Mouse (Mus musculus): ENCODE measurements around the gene Spata2. TPM values are rescaled to one million over a fixed set of nuclear protein-coding genes. Genes with fewer than 3 reads are reported as not detected.

Spata2 gene
- polyA plus RNA-seq, 1 experiment from 2014 or later, result 15.7 TPM

GRCm38 (mm10) chr2:167487994-167488393 is 4.7 kb downstream of the Spata2 start:
- Histone ChIP-seq H3K36me3 (peaks cover 18% of the 10 kb centered on the region), H3K27ac (no peak overlapping the region), H3K27me3 (no peaks in the 10 kb centered on the region), H3K4me1 (peaks cover 19% of the 10 kb centered on the region), H3K9ac (no peak overlapping the region), H3K9me3 (no peaks in the 10 kb centered on the region), H3K4me3 (no peak overlapping the region), H3K4me2 (no peak overlapping the region)
- ATAC-seq (ENCODE audit: borderline replicate concordance, extremely low read depth, low FRiP score, low TSS enrichment), result no peak
- WGBS, result 84% methylated on average over 6 of the region's 6 CpGs

DNA sequence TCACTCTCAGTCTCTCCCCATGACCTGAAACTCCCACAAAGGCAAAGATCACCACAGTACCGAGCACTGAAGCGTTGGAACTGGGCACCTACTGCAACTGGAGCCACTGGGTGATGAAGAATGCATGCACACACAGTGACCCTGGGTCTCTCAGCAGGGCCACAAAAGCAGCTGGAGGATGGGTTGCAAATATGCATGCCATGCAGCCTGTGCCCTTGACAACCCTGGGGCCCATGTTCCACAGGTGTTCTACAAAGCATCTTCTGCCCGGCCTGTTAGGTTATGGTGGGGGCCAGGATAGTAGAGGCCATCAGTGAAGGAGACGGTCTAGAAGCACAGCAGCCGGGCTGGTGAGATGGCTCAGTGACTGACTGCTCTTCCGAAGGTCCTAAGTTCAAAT is 5.1 kb downstream of the Spata2 start:
- Histone ChIP-seq H3K36me3 (peaks cover 23% of the 10 kb centered on the region), H3K4me3 (no peak overlapping the region), H3K4me2 (no peak overlapping the region), H3K4me1 (peaks cover 19% of the 10 kb centered on the region), H3K27ac (no peak overlapping the region), H3K27me3 (no peaks in the 10 kb centered on the region), H3K9ac (no peak overlapping the region), H3K9me3 (no peaks in the 10 kb centered on the region)
- WGBS, result 90% methylated on average over 6 of the region's 6 CpGs
- no peak for ATAC-seq (ENCODE audit: borderline replicate concordance, extremely low read depth, low FRiP score, low TSS enrichment)

DNA sequence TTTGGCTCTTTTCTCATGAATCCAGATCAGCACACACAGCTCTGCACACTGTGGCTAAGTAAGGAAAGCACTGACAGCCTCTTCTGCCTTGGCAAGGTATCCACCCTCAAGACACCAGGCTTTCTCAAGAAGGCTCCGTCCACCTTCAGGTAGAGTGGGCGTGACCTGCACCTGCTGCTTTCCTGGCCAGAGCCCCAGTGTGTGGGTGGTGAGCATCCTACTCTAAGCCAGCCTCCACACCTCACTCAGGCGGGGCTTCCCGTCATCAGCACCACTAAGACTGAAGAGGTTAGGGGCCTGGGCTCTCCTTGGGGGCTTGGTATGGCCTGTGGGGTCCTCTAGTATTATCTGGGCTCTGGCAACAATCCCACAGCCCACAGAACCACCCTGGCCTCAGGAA is 6.1 kb downstream of the Spata2 start:
- no peak for ATAC-seq (ENCODE audit: borderline replicate concordance, extremely low read depth, low FRiP score, low TSS enrichment)
- 75% methylated on average over 4 of the region's 4 CpGs for WGBS
- peaks cover 13% of the 10 kb centered on the region for H3K4me1 ChIP-seq
- H3K9ac ChIP-seq, result no peak overlapping the region
- no peak overlapping the region for H3K4me3 ChIP-seq
- H3K27ac ChIP-seq, result no peak overlapping the region
- no peak overlapping the region for H3K4me2 ChIP-seq
- no peaks in the 10 kb centered on the region for H3K9me3 ChIP-seq
- no peaks in the 10 kb centered on the region for H3K27me3 ChIP-seq
- peaks cover 24% of the 10 kb centered on the region for H3K36me3 ChIP-seq

GRCm38 (mm10) chr2:167485501-167486377 is 6.9 kb downstream of the Spata2 start:
- peaks cover 24% of the 10 kb centered on the region for H3K36me3 ChIP-seq
- H3K27ac ChIP-seq, result no peak overlapping the region
- no peak overlapping the region for H3K4me3 ChIP-seq
- H3K9me3 ChIP-seq, result no peaks in the 10 kb centered on the region
- no peak for ATAC-seq (ENCODE audit: borderline replicate concordance, extremely low read depth, low FRiP score, low TSS enrichment)
- no peak overlapping the region for H3K4me2 ChIP-seq
- H3K27me3 ChIP-seq, result no peaks in the 10 kb centered on the region
- WGBS, result 80% methylated on average over 7 of the region's 7 CpGs
- no peak overlapping the region for H3K9ac ChIP-seq
- peaks cover 4% of the 10 kb centered on the region; the same call in 1 of the 2 replicates for H3K4me1 ChIP-seq

DNA sequence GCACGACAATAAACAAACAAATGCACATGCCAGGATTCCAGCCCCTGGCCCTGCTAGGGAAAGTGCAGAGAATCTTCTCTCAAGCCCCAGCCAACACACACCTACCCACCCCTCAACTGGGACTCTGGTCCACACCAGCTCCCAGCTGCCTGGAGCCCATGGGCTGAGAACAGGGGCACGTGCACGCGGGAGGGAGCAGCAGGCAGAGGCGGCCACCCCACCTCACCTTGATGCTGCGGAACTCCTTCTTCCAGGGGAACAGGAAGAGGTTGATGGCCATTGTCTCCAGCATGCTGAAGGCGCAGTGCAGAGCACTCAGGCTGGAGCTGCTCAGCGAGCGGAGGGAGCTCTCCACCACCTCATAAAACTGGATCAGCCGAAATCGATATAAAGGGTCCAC is 7.8 kb downstream of the Spata2 start:
- ATAC-seq (ENCODE audit: borderline replicate concordance, extremely low read depth, low FRiP score, low TSS enrichment), result no peak
- Histone ChIP-seq H3K4me3 (no peak overlapping the region), H3K9me3 (no peaks in the 10 kb centered on the region), H3K36me3 (peaks cover 24% of the 10 kb centered on the region), H3K27me3 (no peaks in the 10 kb centered on the region), H3K4me1 (0 out of 2 replicates have a peak, but pooled peaks cover 3% of the 10 kb centered on the region), H3K27ac (no peak overlapping the region), H3K9ac (no peak overlapping the region), H3K4me2 (no peak overlapping the region)
- 85% methylated on average over 11 of the region's 11 CpGs for WGBS

DNA sequence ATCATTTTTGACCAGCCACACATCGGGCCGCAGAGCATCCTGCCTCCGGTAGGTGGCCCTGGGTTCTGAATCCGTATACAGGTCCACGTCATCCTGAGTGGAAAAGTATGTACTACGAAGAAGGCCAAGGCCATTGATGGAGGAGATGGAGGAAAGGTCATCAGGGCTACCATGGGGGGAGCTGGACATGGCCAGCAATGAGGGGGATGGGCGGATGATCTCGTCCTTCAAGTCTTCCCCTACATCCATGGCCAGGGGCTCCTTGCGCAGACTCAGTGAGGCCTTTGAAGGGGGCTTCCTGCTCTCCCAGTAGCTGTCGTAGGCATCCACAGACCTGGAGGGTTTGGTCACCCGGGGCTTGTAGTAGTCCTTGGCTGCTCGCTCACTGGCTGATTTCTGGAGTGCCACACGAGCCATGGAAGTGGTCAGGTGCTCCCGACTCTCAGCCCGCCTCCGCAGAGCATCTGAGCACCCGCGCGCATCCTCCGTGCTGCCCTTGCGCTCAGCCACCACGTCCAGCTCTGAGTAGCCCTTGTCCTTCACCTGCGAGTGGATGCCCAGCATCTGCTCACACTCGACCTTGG is 8.8 kb downstream of the Spata2 start:
- no peaks in the 10 kb centered on the region for H3K27me3 ChIP-seq
- no peak overlapping the region for H3K9ac ChIP-seq
- 0 out of 2 replicates have a peak, but pooled peaks cover 3% of the 10 kb centered on the region for H3K4me1 ChIP-seq
- H3K4me3 ChIP-seq, result no peak overlapping the region
- no peak overlapping the region for H3K27ac ChIP-seq
- 91% methylated on average over 24 of the region's 24 CpGs for WGBS
- no peak for ATAC-seq (ENCODE audit: borderline replicate concordance, extremely low read depth, low FRiP score, low TSS enrichment)
- peaks cover 24% of the 10 kb centered on the region for H3K36me3 ChIP-seq
- H3K9me3 ChIP-seq, result no peaks in the 10 kb centered on the region
- H3K4me2 ChIP-seq, result no peak overlapping the region

DNA sequence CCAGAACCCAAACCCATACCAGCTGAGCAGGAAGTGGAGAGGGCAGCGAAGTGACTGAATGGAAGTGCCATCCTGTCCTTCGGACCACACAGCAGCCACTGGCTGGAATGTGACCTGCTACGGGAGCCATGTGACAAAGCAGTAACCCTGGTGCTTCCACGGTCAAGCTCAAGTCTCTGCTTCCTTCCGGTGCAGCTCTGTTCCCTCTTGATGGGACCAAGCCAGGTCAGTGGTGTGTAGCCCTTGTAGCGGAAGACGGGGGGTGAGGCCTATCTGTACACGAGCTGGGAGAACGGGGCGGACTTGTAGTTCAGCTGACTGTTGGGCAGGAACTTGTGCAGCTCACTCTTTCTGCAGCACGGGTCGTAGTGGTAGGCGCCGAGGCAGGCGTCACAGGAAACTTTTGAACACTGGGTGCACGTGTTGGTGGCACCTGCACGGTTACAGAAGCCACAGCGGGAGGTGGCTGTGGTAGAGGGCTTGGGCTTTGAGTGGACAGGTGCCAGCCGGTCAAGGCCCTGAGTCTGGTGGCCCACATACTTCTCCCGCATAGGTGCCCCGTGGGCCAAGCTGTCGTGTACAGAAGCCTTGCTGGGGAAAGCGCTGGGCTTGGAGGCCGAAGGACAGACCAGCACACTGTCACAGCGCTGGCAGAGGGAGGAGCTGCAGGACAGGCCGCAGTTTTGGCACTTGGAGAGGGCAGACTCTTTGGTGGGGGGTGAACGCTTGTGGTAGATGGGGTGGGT is 9.4 kb downstream of the Spata2 start:
- Histone ChIP-seq H3K4me3 (no peak overlapping the region), H3K9me3 (no peaks in the 10 kb centered on the region), H3K27ac (no peak overlapping the region), H3K9ac (no peak overlapping the region), H3K4me2 (no peak overlapping the region), H3K36me3 (peaks cover 24% of the 10 kb centered on the region), H3K27me3 (no peaks in the 10 kb centered on the region), H3K4me1 (no peaks in the 10 kb centered on the region)
- ATAC-seq (ENCODE audit: borderline replicate concordance, extremely low read depth, low FRiP score, low TSS enrichment), result no peak
- 91% methylated on average over 27 of the region's 27 CpGs for WGBS

GRCm38 (mm10) chr2:167482681-167483080 is 10.0 kb downstream of the Spata2 start:
- no peak for ATAC-seq (ENCODE audit: borderline replicate concordance, extremely low read depth, low FRiP score, low TSS enrichment)
- Histone ChIP-seq H3K4me3 (no peak overlapping the region), H3K27ac (no peak overlapping the region), H3K9ac (no peak overlapping the region), H3K4me1 (no peaks in the 10 kb centered on the region), H3K4me2 (no peak overlapping the region), H3K27me3 (no peaks in the 10 kb centered on the region), H3K36me3 (peaks cover 24% of the 10 kb centered on the region), H3K9me3 (no peaks in the 10 kb centered on the region)
- WGBS, result 91% methylated on average over 4 of the region's 4 CpGs

DNA sequence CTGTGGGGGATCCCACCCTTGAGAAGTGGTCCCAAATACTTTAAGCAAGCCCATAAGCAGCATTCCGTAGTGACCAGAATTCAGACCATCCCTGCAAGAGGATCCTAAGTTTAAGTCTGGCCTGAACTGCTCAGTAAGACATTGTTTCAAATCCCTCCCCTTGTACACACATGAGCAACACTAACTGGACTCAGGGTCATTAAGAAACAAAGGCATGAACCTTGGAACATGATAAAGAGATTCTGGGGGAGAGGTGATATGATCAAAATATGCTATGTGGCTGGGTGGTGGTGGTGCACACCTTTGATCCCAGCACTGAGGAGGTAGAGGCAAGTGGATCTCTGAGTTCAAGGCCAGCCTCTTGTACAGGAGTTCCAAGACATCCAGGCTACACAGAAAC is 13.2 kb downstream of the Spata2 start:
- H3K4me3 ChIP-seq, result no peak overlapping the region
- no peak overlapping the region for H3K27ac ChIP-seq
- H3K9me3 ChIP-seq, result no peaks in the 10 kb centered on the region
- peaks cover 27% of the 10 kb centered on the region for H3K36me3 ChIP-seq
- H3K4me1 ChIP-seq, result peaks cover 15% of the 10 kb centered on the region
- no peak overlapping the region for H3K9ac ChIP-seq
- no peak overlapping the region for H3K4me2 ChIP-seq
- no peak for ATAC-seq (ENCODE audit: borderline replicate concordance, extremely low read depth, low FRiP score, low TSS enrichment)
- 94% methylated on average over 1 of the region's 1 CpGs for WGBS
- no peaks in the 10 kb centered on the region for H3K27me3 ChIP-seq

DNA sequence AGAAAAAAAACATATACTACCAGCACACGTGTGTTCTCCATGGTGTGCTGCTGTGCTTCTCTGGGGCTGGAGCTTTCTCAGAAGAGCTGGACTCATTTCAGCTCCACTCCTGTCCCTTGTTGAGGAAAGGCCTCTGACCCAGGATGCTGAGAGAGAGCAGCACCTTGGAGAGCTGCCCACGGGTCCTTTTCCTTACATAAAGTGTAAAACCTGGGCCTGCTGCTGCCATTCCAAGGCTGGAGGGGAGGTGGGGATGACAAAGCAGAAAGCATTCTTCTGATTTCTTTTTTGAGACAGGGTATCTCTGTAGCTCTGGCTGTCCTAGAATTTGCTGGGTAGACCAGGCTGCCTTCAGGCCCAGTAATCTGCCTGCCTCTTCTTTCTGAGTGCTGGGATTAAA is 14.6 kb downstream of the Spata2 start:
- Histone ChIP-seq H3K9me3 (no peaks in the 10 kb centered on the region), H3K27ac (no peak overlapping the region), H3K4me2 (no peak overlapping the region), H3K36me3 (peaks cover 29% of the 10 kb centered on the region), H3K4me1 (peaks cover 15% of the 10 kb centered on the region), H3K4me3 (no peak overlapping the region), H3K27me3 (no peaks in the 10 kb centered on the region), H3K9ac (no peak overlapping the region)
- WGBS, result 37% methylated on average over 2 of the region's 2 CpGs
- ATAC-seq (ENCODE audit: borderline replicate concordance, extremely low read depth, low FRiP score, low TSS enrichment), result no peak

DNA sequence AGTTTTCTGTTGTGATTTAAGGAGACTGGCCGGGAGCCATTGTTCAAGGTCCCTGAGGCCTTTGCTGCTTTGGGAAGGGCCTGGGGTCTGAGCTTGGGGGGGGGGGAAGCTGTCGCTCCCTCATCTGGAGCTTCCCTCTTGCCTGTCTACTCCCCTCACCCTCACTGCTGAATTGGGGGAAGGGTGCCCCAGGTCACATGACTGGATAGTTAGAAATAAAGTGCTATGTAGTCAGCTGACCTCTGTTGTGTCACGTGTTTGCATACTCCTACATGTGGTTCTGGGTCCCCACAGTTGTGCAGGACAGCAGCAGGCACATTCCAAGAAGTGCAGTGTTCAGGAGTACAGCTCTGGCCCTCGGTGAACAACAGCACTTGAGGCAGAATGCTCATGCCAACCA is 15.9 kb downstream of the Spata2 start:
- WGBS, result 66% methylated on average over 4 of the region's 4 CpGs
- 0 out of 2 replicates have a peak overlapping the region, but pooled peaks have one; percentile 42 for H3K27ac ChIP-seq
- no peak overlapping the region for H3K4me3 ChIP-seq
- H3K9me3 ChIP-seq, result no peaks in the 10 kb centered on the region
- peaks cover 15% of the 10 kb centered on the region for H3K4me1 ChIP-seq
- H3K36me3 ChIP-seq, result peaks cover 30% of the 10 kb centered on the region
- ATAC-seq (ENCODE audit: borderline replicate concordance, extremely low read depth, low FRiP score, low TSS enrichment), result no peak
- H3K27me3 ChIP-seq, result no peaks in the 10 kb centered on the region
- no peak overlapping the region for H3K9ac ChIP-seq
- no peak overlapping the region for H3K4me2 ChIP-seq

GRCm38 (mm10) chr2:167476200-167476688 is 16.4 kb downstream of the Spata2 start:
- Histone ChIP-seq H3K4me1 (peaks cover 15% of the 10 kb centered on the region), H3K4me2 (no peak overlapping the region), H3K9ac (no peak overlapping the region), H3K9me3 (no peaks in the 10 kb centered on the region), H3K27ac (peak overlapping the region; percentile 42), H3K27me3 (no peaks in the 10 kb centered on the region), H3K4me3 (no peak overlapping the region), H3K36me3 (peaks cover 35% of the 10 kb centered on the region)
- peak; percentile 63 for ATAC-seq (ENCODE audit: borderline replicate concordance, extremely low read depth, low FRiP score, low TSS enrichment)
- 13% methylated on average over 7 of the region's 7 CpGs for WGBS

Measured in lung, embryonic 15.5 days (tissue).